Mouse (Mus musculus) myocyte (in vitro differentiated cells): ENCODE data around the gene Smim20. TPM values are rescaled to one million over a fixed set of nuclear protein-coding genes. Genes with fewer than 3 reads are reported as not detected.

ENCODE experiments used
- H3K27me3 ChIP-seq: one replicate; pipeline ENCODE4 v1.6.1; 2011; ENCODE audit not compliant: control insufficient read depth, insufficient read depth, insufficient read length
- H3K36me3 ChIP-seq: one replicate; pipeline ENCODE4 v1.6.1; 2011; ENCODE audit not compliant: control insufficient read depth, insufficient read depth
- H3K4me2 ChIP-seq: one replicate; pipeline ENCODE4 v1.6.1; 2011; ENCODE audit warnings: low read depth, control low read depth
- H3K4me3 ChIP-seq: one replicate; pipeline ENCODE4 v1.5.1; 2011; ENCODE audit warnings: mild to moderate bottlenecking, control low read depth, moderate library complexity
- H3K79me2 ChIP-seq: one replicate; pipeline ENCODE4 v1.6.1; 2011; ENCODE audit not compliant: control insufficient read depth, insufficient read depth
- H3ac ChIP-seq: one replicate; pipeline ENCODE4 v1.6.1; 2011; ENCODE audit not compliant: control insufficient read depth, insufficient read length
- CEBPB ChIP-seq: IDR thresholded peaks from 2 replicates; pipeline ENCODE4 v1.6.1; 2011; ENCODE audit warnings: mild to moderate bottlenecking, moderate library complexity; ENCODE audit not compliant: poor library complexity, insufficient read depth, severe bottlenecking
- E2F4 ChIP-seq: IDR thresholded peaks from one replicate; pipeline ENCODE4 v1.6.1; 2011; ENCODE audit warnings: mild to moderate bottlenecking, control low read depth, moderate library complexity; ENCODE audit not compliant: insufficient read depth
- MAX ChIP-seq: IDR thresholded peaks from one replicate; pipeline ENCODE4 v1.6.1; 2011; ENCODE audit warnings: low read depth, mild to moderate bottlenecking, control low read depth
- MYOD1 ChIP-seq, 3 experiments: IDR thresholded peaks; one replicate each; pipeline ENCODE4 v1.6.1; 2011; ENCODE audit warnings: control low read depth in 2 of 3, low read depth in 2 of 3, mild to moderate bottlenecking in 2 of 3, moderate library complexity in 1 of 3; ENCODE audit not compliant: insufficient read length in 2 of 3, control insufficient read depth in 1 of 3
- MYOG ChIP-seq, 3 experiments: IDR thresholded peaks; one replicate each; pipeline ENCODE4 v1.6.1; 2011; ENCODE audit warnings: control low read depth in 2 of 3, low read depth in 2 of 3, mild to moderate bottlenecking in 2 of 3; ENCODE audit not compliant: insufficient read length in 2 of 3, control insufficient read depth in 1 of 3, insufficient read depth in 1 of 3
- POLR2A ChIP-seq: IDR thresholded peaks from one replicate; pipeline ENCODE4 v1.6.1; 2011; ENCODE audit warnings: low read depth, mild to moderate bottlenecking, control low read depth, moderate library complexity; ENCODE audit not compliant: insufficient read length
- POLR2AphosphoS2 ChIP-seq: IDR thresholded peaks from one replicate; pipeline ENCODE4 v1.6.1; 2011; ENCODE audit warnings: low read depth, control low read depth; ENCODE audit not compliant: insufficient read length
- REST ChIP-seq: IDR thresholded peaks from one replicate; pipeline ENCODE4 v1.6.1; 2011; ENCODE audit warnings: mild to moderate bottlenecking, control low read depth, moderate library complexity; ENCODE audit not compliant: insufficient read depth, insufficient read length
- SRF ChIP-seq: IDR thresholded peaks from one replicate; pipeline ENCODE4 v1.6.1; 2011; ENCODE audit warnings: low read depth; ENCODE audit not compliant: control insufficient read depth, insufficient read length
- TCF12 ChIP-seq: IDR thresholded peaks from one replicate; pipeline ENCODE4 v1.6.1; 2011; ENCODE audit warnings: mild to moderate bottlenecking, control low read depth; ENCODE audit not compliant: poor library complexity, insufficient read depth, severe bottlenecking
- TCF3 ChIP-seq: IDR thresholded peaks from one replicate; pipeline ENCODE4 v1.6.1; 2011; ENCODE audit warnings: low read depth, control low read depth; ENCODE audit not compliant: insufficient read length
- USF1 ChIP-seq: IDR thresholded peaks from one replicate; pipeline ENCODE4 v1.6.1; 2011; ENCODE audit warnings: low read depth, mild to moderate bottlenecking, control low read depth, moderate library complexity
- polyA plus RNA-seq: library from polyadenylated mRNA; unstranded; fragments of >200 nt; fragmentation: generic; extraction: Trizol; gene quantifications from one replicate; pipeline ENCODE4 v1.2.1, GENCODE M21; 2012; ENCODE audit warnings: missing spikeins

Smim20 gene
- polyA plus RNA-seq, 1 experiment = 78.0 TPM

DNA sequence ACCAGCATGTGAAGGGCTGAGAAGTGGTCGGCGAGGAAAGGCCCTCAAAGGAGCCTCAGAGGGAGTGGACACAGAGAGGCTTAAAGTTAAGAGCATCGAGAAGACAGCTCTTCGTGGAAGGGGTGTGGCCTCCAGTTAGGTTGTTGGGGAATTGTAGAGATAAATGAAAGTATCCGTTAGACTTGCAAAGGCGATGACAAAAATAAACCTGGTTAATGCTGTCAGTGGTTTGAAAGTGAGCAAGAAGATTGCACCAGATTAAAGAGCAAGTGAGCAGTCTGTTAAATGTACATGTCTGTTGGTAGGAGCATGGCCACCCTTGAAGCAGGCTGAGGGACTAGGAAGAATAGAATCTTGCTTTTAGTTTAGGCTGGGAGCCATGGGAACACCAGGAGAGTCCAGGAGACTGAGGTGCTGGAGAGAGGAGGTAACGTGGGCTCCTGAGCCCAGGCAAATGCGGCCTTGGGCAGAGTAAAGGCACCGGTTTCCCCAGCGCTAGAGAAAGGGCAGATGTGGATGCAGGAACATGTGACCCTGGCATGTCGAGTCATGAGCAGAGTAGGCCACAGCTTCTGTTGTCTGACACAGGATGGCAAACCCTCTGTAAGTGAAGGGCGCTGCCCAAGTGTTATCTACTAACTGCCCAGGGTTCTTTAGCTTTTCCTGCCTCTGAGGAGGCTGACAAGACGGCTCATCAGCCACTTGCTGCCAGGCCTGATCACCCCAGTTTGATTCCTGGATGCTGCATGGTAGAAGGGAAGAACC, 4.2 kb downstream of the Smim20 start:
- H3K27me3 ChIP-seq = no peaks in the 10 kb centered on the region
- H3K4me2 ChIP-seq = no peak overlapping the region
- no peaks in the 10 kb centered on the region for H3K36me3 ChIP-seq
- H3K79me2 ChIP-seq = peaks cover 5% of the 10 kb centered on the region
- TF ChIP-seq MAX = no peak
- no peak for TF ChIP-seq POLR2AphosphoS2
- TF ChIP-seq TCF12 = no peak
- no peak for TF ChIP-seq REST
- TF ChIP-seq TCF3 = no peak
- no peak for TF ChIP-seq MYOG (IDR thresholded peaks at IDR 0.05; ENCODE audit: control insufficient read depth in 1 of 3, insufficient read depth in 1 of 3, insufficient read length in 2 of 3, low read depth in 2 of 3)
- TF ChIP-seq POLR2A = no peak
- no peak for TF ChIP-seq USF1
- TF ChIP-seq MYOD1 (IDR thresholded peaks at IDR 0.05; ENCODE audit: control insufficient read depth in 1 of 3, insufficient read length in 2 of 3, low read depth in 2 of 3) = no peak
- no peak for TF ChIP-seq CEBPB
- TF ChIP-seq E2F4 = no peak
- TF ChIP-seq SRF = no peak
- no peak overlapping the region for H3ac ChIP-seq
- no peak overlapping the region for H3K4me3 ChIP-seq

- H3K27me3 ChIP-seq = no peaks in the 10 kb centered on the region
- no peak overlapping the region for H3ac ChIP-seq
- H3K4me3 ChIP-seq = no peak overlapping the region
These were observed 5.7 kb downstream of the Smim20 start for GRCm38 (mm10) chr5:53272626-53273025.

DNA sequence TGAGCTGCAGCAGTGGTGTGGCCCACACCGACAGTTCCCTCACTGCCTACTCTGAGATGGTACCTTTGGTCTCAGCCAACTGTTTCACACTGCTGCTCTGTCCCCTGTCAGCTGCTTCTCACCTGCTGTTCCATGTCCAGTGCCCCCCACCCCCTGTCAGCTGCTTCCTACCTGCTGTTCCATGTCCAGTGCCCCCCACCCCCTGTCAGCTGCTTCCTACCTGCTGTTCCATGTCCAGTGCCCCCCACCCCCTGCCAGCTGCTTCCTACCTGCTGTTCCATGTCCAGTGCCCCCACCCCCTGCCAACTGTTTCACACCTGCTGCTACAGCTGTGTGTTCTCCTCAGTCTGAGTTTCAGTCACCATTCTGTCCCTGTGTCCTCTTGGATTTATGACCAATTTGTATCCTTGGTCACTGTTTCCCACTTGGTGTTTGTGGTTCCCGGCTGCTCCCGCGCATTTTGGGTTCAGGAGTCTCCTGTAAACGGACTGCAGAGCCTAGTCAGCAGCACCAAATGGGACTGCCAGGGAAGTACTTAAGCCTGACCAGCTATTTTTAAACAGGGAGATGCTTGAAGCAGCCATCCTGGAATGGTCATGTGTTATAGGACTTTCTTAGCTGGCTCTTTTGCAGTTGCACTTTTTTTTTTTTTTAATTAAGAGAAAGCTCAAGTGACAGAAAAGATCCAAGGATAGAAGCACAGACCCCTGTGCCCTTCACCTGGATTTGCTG, 7.0 kb downstream of the Smim20 start:
- Histone ChIP-seq H3K4me2 (no peak overlapping the region), H3ac (no peak overlapping the region), H3K79me2 (peaks cover 5% of the 10 kb centered on the region), H3K27me3 (no peaks in the 10 kb centered on the region), H3K36me3 (peaks cover 10% of the 10 kb centered on the region), H3K4me3 (no peak overlapping the region)
- TF ChIP-seq MYOG (IDR thresholded peaks at IDR 0.05; ENCODE audit: control insufficient read depth in 1 of 3, insufficient read depth in 1 of 3, insufficient read length in 2 of 3, low read depth in 2 of 3) (peak; percentile 68 to 91 (median 90)), TCF3 (peak; percentile 92), POLR2AphosphoS2 (peak; percentile 36), MYOD1 (IDR thresholded peaks at IDR 0.05; ENCODE audit: control insufficient read depth in 1 of 3, insufficient read length in 2 of 3, low read depth in 2 of 3) (peak; percentile 60 to 95 (median 91)), MAX (no peak), TCF12 (peak; percentile 84), E2F4 (no peak), POLR2A (no peak), SRF (no peak)

More at GRCm38 (mm10) chr5:53272626-53273025, 5.7 kb downstream of the Smim20 start:
- H3K4me2 ChIP-seq = no peak overlapping the region
- peaks cover 5% of the 10 kb centered on the region for H3K79me2 ChIP-seq
- H3K36me3 ChIP-seq = peaks cover 7% of the 10 kb centered on the region
- TF ChIP-seq CEBPB (no peak), MYOG (IDR thresholded peaks at IDR 0.05; ENCODE audit: control insufficient read depth in 1 of 3, insufficient read depth in 1 of 3, insufficient read length in 2 of 3, low read depth in 2 of 3) (no peak), USF1 (no peak), TCF3 (no peak), TCF12 (no peak), MAX (no peak), MYOD1 (IDR thresholded peaks at IDR 0.05; ENCODE audit: control insufficient read depth in 1 of 3, insufficient read length in 2 of 3, low read depth in 2 of 3) (no peak)

DNA sequence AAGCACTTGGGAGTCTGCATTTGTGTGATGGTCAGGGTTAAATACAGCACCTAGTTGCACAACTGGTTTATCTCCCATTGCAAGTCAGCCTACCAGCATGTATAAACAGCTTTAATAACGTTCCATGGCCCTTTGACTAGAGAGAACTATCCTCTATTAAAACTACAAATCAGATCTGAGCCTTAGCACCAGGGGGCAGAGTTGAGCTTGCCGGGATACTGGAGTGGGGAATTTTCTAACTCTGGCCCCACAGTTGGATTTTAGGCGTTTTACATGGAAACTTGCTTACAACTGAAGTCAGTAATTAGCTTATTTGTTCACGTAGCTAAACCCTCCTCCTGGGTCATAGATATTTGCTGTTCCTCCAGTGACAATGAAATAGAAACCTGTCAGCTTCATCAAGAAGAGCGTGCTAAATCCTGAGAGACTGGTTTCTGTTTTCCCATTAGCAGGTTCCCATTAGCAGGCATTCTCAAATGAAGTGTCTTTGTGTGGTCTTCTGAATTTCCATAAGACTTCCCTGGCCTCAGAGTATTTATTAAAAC, 8.0 kb downstream of the Smim20 start:
- Histone ChIP-seq H3K4me2 (no peak overlapping the region), H3ac (no peak overlapping the region), H3K79me2 (no peaks in the 10 kb centered on the region), H3K27me3 (no peaks in the 10 kb centered on the region), H3K4me3 (no peak overlapping the region), H3K36me3 (peaks cover 10% of the 10 kb centered on the region)
- TF ChIP-seq E2F4 (no peak), POLR2A (no peak), MYOG (IDR thresholded peaks at IDR 0.05; ENCODE audit: control insufficient read depth in 1 of 3, insufficient read depth in 1 of 3, insufficient read length in 2 of 3, low read depth in 2 of 3) (no peak), USF1 (no peak), CEBPB (no peak), MYOD1 (IDR thresholded peaks at IDR 0.05; ENCODE audit: control insufficient read depth in 1 of 3, insufficient read length in 2 of 3, low read depth in 2 of 3) (no peak), REST (no peak), MAX (no peak), TCF3 (no peak), SRF (no peak), POLR2AphosphoS2 (no peak), TCF12 (no peak)
